Mouse (Mus musculus) G1E (cell line): ENCODE measurements at regions not wholly inside any gene's neighbourhood (a gene's known extent, or its start where the extent isn't known, plus 50 kb on each side); places are given as distances from the start of the nearest gene placed in this dataset.

Experiments
- CTCF ChIP-seq: IDR thresholded peaks from 2 replicates; pipeline ENCODE4 v1.5.1; 2012; ENCODE audit warnings: low read depth, low read length, inconsistent platforms, mixed read lengths
- GATA1 ChIP-seq: IDR thresholded peaks from 2 replicates; pipeline ENCODE4 v1.6.1; 2012; ENCODE audit warnings: borderline replicate concordance, low read length, inconsistent platforms, mixed read lengths
- GATA2 ChIP-seq: IDR thresholded peaks from 2 replicates; pipeline ENCODE4 v1.6.1; 2012; ENCODE audit warnings: low read depth, low read length, inconsistent platforms, borderline replicate concordance
- POLR2AphosphoS5 ChIP-seq: IDR thresholded peaks from 2 replicates; pipeline ENCODE4 v1.6.1; 2012; ENCODE audit warnings: low read depth, low read length, inconsistent platforms; ENCODE audit not compliant: insufficient replicate concordance
- TAL1 ChIP-seq: conservative IDR thresholded peaks from 2 replicates; pipeline ENCODE4 v1.6.1; 2012; ENCODE audit warnings: low read depth, low read length, inconsistent platforms, mixed read lengths

- TF ChIP-seq GATA1 = no peak
- no peak for TF ChIP-seq CTCF
- TF ChIP-seq TAL1 = no peak
- TF ChIP-seq POLR2AphosphoS5 = no peak
- TF ChIP-seq GATA2 = no peak
These were observed 332.5 kb upstream of the Meis1 start for GRCm38 (mm10) chr11:19351243-19351787.
